In the genomic region with DNA sequence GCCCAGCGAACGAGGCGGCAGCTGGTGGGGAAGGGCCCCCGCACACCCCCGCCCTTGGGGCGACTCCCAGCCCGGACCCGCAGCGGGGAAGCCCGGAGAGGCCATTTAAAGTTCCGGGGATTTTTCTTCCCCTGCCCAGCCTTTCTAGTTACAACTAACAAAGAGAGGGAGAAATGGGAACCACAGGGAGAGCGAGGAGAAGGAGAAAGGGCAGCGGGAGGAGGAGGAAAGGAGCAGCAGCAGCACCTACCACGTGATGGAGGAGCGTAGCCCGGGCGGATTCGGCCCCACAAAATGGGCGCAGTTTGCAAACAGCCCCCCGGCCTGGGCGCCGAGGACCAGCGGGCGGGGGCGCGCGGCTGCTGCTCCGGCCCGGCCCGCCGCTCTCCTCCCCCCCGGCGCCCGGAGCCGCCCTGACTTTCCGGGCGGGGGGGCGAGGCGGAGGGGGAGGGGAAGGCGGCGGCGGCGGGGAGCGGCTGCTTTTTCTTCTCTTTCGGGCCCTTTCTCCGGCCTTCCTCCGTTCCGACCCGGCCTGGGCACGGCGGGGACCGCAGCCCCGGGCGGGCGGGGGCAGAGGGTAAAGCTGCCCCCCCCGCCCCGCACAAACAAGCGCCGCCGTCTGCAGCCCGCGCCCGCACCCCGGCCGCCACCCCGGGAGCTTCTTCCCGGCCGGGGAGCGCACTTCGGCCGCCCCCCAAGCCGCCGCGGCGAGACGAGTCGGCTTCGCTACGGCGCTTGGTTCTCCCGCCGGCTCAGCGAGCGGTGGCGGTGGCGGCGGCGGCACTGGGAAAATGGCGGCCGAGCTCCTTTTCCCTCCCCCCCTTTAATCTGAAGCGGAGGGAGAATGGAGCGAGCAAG, we compare ENCODE assay signal across 8 mouse cellular contexts. TPM values are rescaled to one million over a fixed set of nuclear protein-coding genes. Genes with fewer than 3 reads are reported as not detected.
DNase-seq lines count a peak whose midpoint lies in the region; ATAC-seq lines count a peak whose summit lies in the region.

No protein-coding gene starts in this region.

- ATAC-seq in intestine, embryonic 15.5 days: peak; percentile 64

- under 1% methylated on average over 67 of the region's 92 CpGs for WGBS in intestine, embryonic 15.5 days

- DNase-seq in adrenal gland, adult 18-20 months (ENCODE audit: low spot score in 2 of 2): peak; percentile 68 to 72
- DNase-seq in embryo, embryonic 11 days: peak; percentile 90
- peak; percentile 83 for DNase-seq in gastrocnemius, postnatal 25 days
- peak; percentile 70 to 72 for DNase-seq in left cerebral cortex, postnatal 14 days (ENCODE audit: low spot score in 2 of 2)
- peak; percentile 90 for DNase-seq in mesoderm, embryonic 11.5 days (ENCODE audit: low read depth, low spot score)
- peak; percentile 78 for DNase-seq in right cerebral cortex, postnatal 25 days
- DNase-seq in urinary bladder, postnatal 36 days (ENCODE audit: low spot score in 2 of 2): peak; percentile 64 to 70

- peak overlapping the region; percentile 99 for H3K9ac ChIP-seq in intestine, embryonic 15.5 days

- no peaks in the 10 kb centered on the region for H3K27me3 ChIP-seq in intestine, embryonic 15.5 days (replicated peaks)

- peak overlapping the region; percentile 58 for H3K4me2 ChIP-seq in intestine, embryonic 15.5 days (replicated peaks)

- peaks cover 3% of the 10 kb centered on the region; the same call in 1 of the 2 replicates for H3K4me1 ChIP-seq in intestine, embryonic 15.5 days (replicated peaks)

- peak overlapping the region; percentile 90 for H3K4me3 ChIP-seq in intestine, embryonic 15.5 days (replicated peaks)

- no peaks in the 10 kb centered on the region for H3K36me3 ChIP-seq in intestine, embryonic 15.5 days

- H3K27ac ChIP-seq in intestine, embryonic 15.5 days: peak overlapping the region; percentile 100

- intact Hi-C loops in left cerebral cortex, postnatal 14 days (cut with DNase I): loop anchor here (2.0 to 10.0 kb wide), 3 partner anchors 95 to 207 kb away; a partner anchor contains a TSS

- no peaks in the 10 kb centered on the region for H3K9me3 ChIP-seq in intestine, embryonic 15.5 days

RNA-seq across cellular contexts. Expression of a gene that starts 27.0 kb away (rescaled TPM):
- 10 to 100 TPM; 49.9 to 52.7 TPM for total RNA-seq in adrenal gland, adult 18-20 months (2021)
- 10 to 100 TPM; 18.1 to 18.6 TPM for total RNA-seq in gastrocnemius, postnatal 25 days (2021)
- polyA plus RNA-seq in intestine, embryonic 15.5 days (2015; fragmentation: Nextera tagmentation; extraction: Ambion mirVana): 16.0 and 17.2 TPM in 2 replicates
- total RNA-seq in left cerebral cortex, postnatal 14 days (2021): 10 to 100 TPM; 64.8 to 71.7 TPM

Comparison
In these comparisons a context has a peak if more than half of its experiments do, and no peak if none do; other contexts are left out.
1. Peak in every context shown above with its lines: DNase-seq, ATAC-seq, H3K4me3 ChIP-seq and H3K27ac ChIP-seq.